Mouse (Mus musculus) spleen, adult 2 months (tissue): ENCODE data around the gene Jmjd8. TPM values are rescaled to one million over a fixed set of nuclear protein-coding genes. Genes with fewer than 3 reads are reported as not detected.

Experiments
- DNase-seq, 2 experiments: peaks; one replicate each; pipeline versions ENCODE4 v3.0.0 to v3.0.0-alpha.2; 2012 to 2021; ENCODE audit warnings: low spot score in 2 of 2, low read depth in 1 of 2
- H3K27ac ChIP-seq: fragments of 200-500 bp; 2 replicates; pipeline ENCODE4 v1.5.1; 2012; ENCODE audit warnings: low read length, inconsistent platforms; ENCODE audit not compliant: insufficient read depth
- H3K27me3 ChIP-seq: fragments of 200-500 bp; 2 replicates; pipeline ENCODE4 v1.6.1; 2012; ENCODE audit warnings: mild to moderate bottlenecking, moderate library complexity, low read length, inconsistent platforms; ENCODE audit not compliant: control insufficient read depth, insufficient read depth
- H3K36me3 ChIP-seq: fragments of 200-500 bp; 2 replicates; pipeline ENCODE4 v1.6.1; 2012; ENCODE audit warnings: mild to moderate bottlenecking, low read length, inconsistent platforms; ENCODE audit not compliant: control insufficient read depth, insufficient read depth
- H3K4me1 ChIP-seq: fragments of 200-500 bp; 2 replicates; pipeline ENCODE4 v1.6.1; 2011; ENCODE audit warnings: inconsistent platforms; ENCODE audit not compliant: control insufficient read depth, insufficient read depth, insufficient read length
- H3K4me3 ChIP-seq: fragments of 200-500 bp; 2 replicates; pipeline ENCODE4 v1.5.1; 2011; ENCODE audit warnings: mild to moderate bottlenecking, inconsistent platforms; ENCODE audit not compliant: insufficient read depth, insufficient read length; ENCODE audit errors: extremely low read depth
- CTCF ChIP-seq: fragments of 200-500 bp; IDR thresholded peaks from 2 replicates; pipeline ENCODE4 v1.5.1; 2011; ENCODE audit warnings: mild to moderate bottlenecking, inconsistent platforms; ENCODE audit not compliant: insufficient read depth, insufficient read length, insufficient replicate concordance; ENCODE audit errors: extremely low read depth
- POLR2A ChIP-seq: fragments of 200-500 bp; IDR thresholded peaks from 2 replicates; pipeline ENCODE4 v1.6.1; 2011; ENCODE audit warnings: low read depth, low read length, inconsistent platforms
- WGBS: fragments of 180-500 bp; shearing (Covaris S2); methylation state at CpG from one replicate; pipeline ENCODE4 v1.1.7; 2018; 5-methylcytosine and 5-hydroxymethylcytosine counted together
- polyA plus RNA-seq: library from polyadenylated mRNA; depleted of rRNA; stranded (reverse); fragments of >200 nt; gene quantifications from 2 replicates; pipeline ENCODE4 v1.2.3, GENCODE M21; 2012

The Jmjd8 gene
- polyA plus RNA-seq, 1 experiment = 31.3 TPM

GRCm38 (mm10) chr17:25836397-25837075 lies 7.9 kb downstream of the Jmjd8 start:
- H3K4me1 ChIP-seq = peaks cover 16% of the 10 kb centered on the region
- no peaks in the 10 kb centered on the region for H3K27me3 ChIP-seq
- H3K36me3 ChIP-seq = peaks cover 24% of the 10 kb centered on the region
- no peak for DNase-seq
- TF ChIP-seq CTCF = no peak
- no peak overlapping the region; the same call in 1 of the 2 replicates for H3K4me3 ChIP-seq
- H3K27ac ChIP-seq = no peak overlapping the region
- 29% methylated on average over 23 of the region's 23 CpGs for WGBS

- DNase-seq = no peak
- 14% methylated on average over 29 of the region's 29 CpGs for WGBS
- H3K36me3 ChIP-seq = peaks cover 27% of the 10 kb centered on the region
These were observed 8.4 kb downstream of the Jmjd8 start, which contains the start of gene Rhbdl1 for GRCm38 (mm10) chr17:25837076-25837410. Gene Rhbdl1, minus strand, starts transcription at chr17:25837295.

GRCm38 (mm10) chr17:25837533-25837932 lies 8.9 kb downstream of the Jmjd8 start:
- Histone ChIP-seq H3K4me3 (no peak overlapping the region), H3K36me3 (peaks cover 30% of the 10 kb centered on the region), H3K27ac (no peak overlapping the region), H3K27me3 (no peaks in the 10 kb centered on the region), H3K4me1 (peaks cover 10% of the 10 kb centered on the region)
- DNase-seq = no peak
- no peak for TF ChIP-seq CTCF
- TF ChIP-seq POLR2A = no peak
- 74% methylated on average over 3 of the region's 3 CpGs for WGBS

More at GRCm38 (mm10) chr17:25837076-25837410, 8.4 kb downstream of the Jmjd8 start, which contains the start of gene Rhbdl1:
- H3K27me3 ChIP-seq = no peaks in the 10 kb centered on the region
- no peak within 1 kb of the TSS for H3K27ac ChIP-seq
- TF ChIP-seq POLR2A = no peak
- no peak for TF ChIP-seq CTCF
- peaks cover 11% of the 10 kb centered on the region for H3K4me1 ChIP-seq
- H3K4me3 ChIP-seq = no peak within 1 kb of the TSS; the same call in 1 of the 2 replicates

- no peak for DNase-seq
- 90% methylated on average over 4 of the region's 4 CpGs for WGBS
- Histone ChIP-seq H3K27ac (no peak overlapping the region), H3K27me3 (no peaks in the 10 kb centered on the region), H3K4me3 (no peak overlapping the region), H3K4me1 (peaks cover 16% of the 10 kb centered on the region), H3K36me3 (peaks cover 30% of the 10 kb centered on the region)
- TF ChIP-seq POLR2A = no peak
- TF ChIP-seq CTCF = no peak
These were observed 10.2 kb downstream of the Jmjd8 start for GRCm38 (mm10) chr17:25838904-25839303.

GRCm38 (mm10) chr17:25839455-25840235 lies 11.0 kb downstream of the Jmjd8 start:
- Histone ChIP-seq H3K27me3 (no peaks in the 10 kb centered on the region), H3K36me3 (peaks cover 30% of the 10 kb centered on the region), H3K4me1 (peaks cover 13% of the 10 kb centered on the region), H3K27ac (no peak overlapping the region), H3K4me3 (no peak overlapping the region)
- TF ChIP-seq CTCF (no peak), POLR2A (no peak)
- 93% methylated on average over 14 of the region's 14 CpGs for WGBS
- DNase-seq = no peak

GRCm38 (mm10) chr17:25840519-25840918 lies 11.9 kb downstream of the Jmjd8 start:
- WGBS = 95% methylated on average over 6 of the region's 6 CpGs
- no peak overlapping the region for H3K27ac ChIP-seq

More at GRCm38 (mm10) chr17:25840519-25840918, 11.9 kb downstream of the Jmjd8 start:
- DNase-seq = no peak
- H3K27me3 ChIP-seq = no peaks in the 10 kb centered on the region
- H3K4me1 ChIP-seq = peaks cover 19% of the 10 kb centered on the region
- no peak overlapping the region for H3K4me3 ChIP-seq
- TF ChIP-seq POLR2A (no peak), CTCF (no peak)
- peaks cover 30% of the 10 kb centered on the region for H3K36me3 ChIP-seq
